Mouse (Mus musculus) hindbrain, embryonic 12.5 days (tissue): ENCODE data around the gene Cubn. TPM values are rescaled to one million over a fixed set of nuclear protein-coding genes. Genes with fewer than 3 reads are reported as not detected.

Experiments
- ATAC-seq: fragments of 200-750 bp; cut with Nextera tagmentation; 2 replicates; pipeline ENCODE4 v1.8.0; 2017; ENCODE audit warnings: moderate TSS enrichment; ENCODE audit not compliant: low FRiP score
- H3K27ac ChIP-seq: fragments of 300-500 bp; sonication (generic); 2 replicates; pipeline ENCODE4 v1.5.1; 2016; ENCODE audit warnings: mild to moderate bottlenecking
- H3K27me3 ChIP-seq: fragments of 300-500 bp; sonication (generic); 2 replicates; pipeline ENCODE4 v1.6.1; 2016; ENCODE audit warnings: mild to moderate bottlenecking
- H3K36me3 ChIP-seq: fragments of 300-500 bp; sonication (generic); 2 replicates; pipeline ENCODE4 v1.6.1; 2016; ENCODE audit warnings: mild to moderate bottlenecking
- H3K4me1 ChIP-seq: fragments of 300-500 bp; sonication (generic); 2 replicates; pipeline ENCODE4 v1.6.1; 2016
- H3K4me2 ChIP-seq: fragments of 300-500 bp; sonication (generic); replicated peaks from 2 replicates; pipeline ENCODE4 v1.6.1; 2016; ENCODE audit warnings: mild to moderate bottlenecking
- H3K4me3 ChIP-seq: fragments of 300-500 bp; sonication (generic); 2 replicates; pipeline ENCODE4 v1.5.1; 2016; ENCODE audit warnings: mild to moderate bottlenecking
- H3K9ac ChIP-seq: fragments of 300-500 bp; sonication (generic); 2 replicates; pipeline ENCODE4 v1.6.1; 2016; ENCODE audit warnings: mild to moderate bottlenecking, moderate library complexity
- H3K9me3 ChIP-seq: fragments of 300-500 bp; sonication (generic); replicated peaks from 2 replicates; pipeline ENCODE4 v1.6.1; 2016; ENCODE audit warnings: mild to moderate bottlenecking
- WGBS: fragments of 180-500 bp; shearing (Covaris S2); methylation state at CpG from one replicate; pipeline ENCODE4 v1.1.7; 2016; 5-methylcytosine and 5-hydroxymethylcytosine counted together
- polyA plus RNA-seq: library from polyadenylated mRNA; unstranded; fragments of >200 nt; fragmentation: Nextera tagmentation; extraction: Ambion mirVana; gene quantifications from 2 replicates; pipeline ENCODE4 v1.2.1, GENCODE M21; 2016

The Cubn gene
- polyA plus RNA-seq, 1 experiment from 2014 or later: 0.32 TPM

DNA sequence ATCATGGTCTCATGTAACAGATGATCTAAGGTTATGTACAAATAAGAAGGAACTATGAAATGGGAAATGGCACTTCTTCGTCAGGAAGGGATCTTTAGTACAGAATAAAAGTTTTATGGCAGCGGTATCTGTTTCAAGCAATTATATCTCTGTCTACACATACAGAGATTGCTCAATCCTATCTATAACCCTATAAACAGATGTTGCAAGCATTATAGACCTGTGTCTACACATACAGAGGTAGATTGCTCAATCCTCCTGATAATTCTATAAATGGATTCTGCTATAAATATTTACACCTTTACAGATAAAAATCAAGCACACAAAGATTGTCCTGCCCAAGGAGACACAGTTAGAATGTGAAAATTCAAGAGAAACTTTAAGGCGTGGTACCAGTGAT lies 21.5 kb downstream of the Cubn start:
- ATAC-seq: no peak
- no peak overlapping the region for H3K27ac ChIP-seq
- 94% methylated on average over 3 of the region's 3 CpGs for WGBS
- H3K4me3 ChIP-seq: no peak overlapping the region
- H3K9ac ChIP-seq: no peak overlapping the region
- no peaks in the 10 kb centered on the region for H3K4me1 ChIP-seq
- no peaks in the 10 kb centered on the region for H3K9me3 ChIP-seq
- H3K4me2 ChIP-seq: no peak overlapping the region
- H3K36me3 ChIP-seq: no peaks in the 10 kb centered on the region
- H3K27me3 ChIP-seq: no peaks in the 10 kb centered on the region

DNA sequence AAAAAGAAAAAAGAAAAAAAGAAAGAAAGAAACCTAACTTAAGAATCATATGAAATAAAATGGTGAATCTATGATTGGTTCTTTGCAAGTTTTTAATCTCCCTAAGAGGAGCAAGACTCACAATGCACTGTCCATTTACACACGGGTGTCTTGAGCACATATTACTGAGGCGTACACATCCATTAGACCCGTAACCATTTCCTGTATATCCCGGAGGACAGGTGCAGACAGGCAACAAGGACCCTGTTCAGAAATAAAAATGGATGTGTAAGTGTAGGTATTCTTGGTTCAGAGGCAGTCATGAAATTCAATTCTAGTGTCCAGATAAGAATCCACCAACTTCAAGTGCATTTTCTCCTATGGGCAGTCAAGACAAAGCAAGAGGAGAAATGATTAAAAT lies 22.0 kb downstream of the Cubn start:
- no peak overlapping the region for H3K4me2 ChIP-seq
- ATAC-seq: no peak
- no peak overlapping the region for H3K9ac ChIP-seq
- H3K27me3 ChIP-seq: no peaks in the 10 kb centered on the region
- no peaks in the 10 kb centered on the region for H3K36me3 ChIP-seq
- H3K4me3 ChIP-seq: no peak overlapping the region
- no peaks in the 10 kb centered on the region for H3K9me3 ChIP-seq
- 92% methylated on average over 4 of the region's 4 CpGs for WGBS
- H3K27ac ChIP-seq: no peak overlapping the region
- H3K4me1 ChIP-seq: no peaks in the 10 kb centered on the region

DNA sequence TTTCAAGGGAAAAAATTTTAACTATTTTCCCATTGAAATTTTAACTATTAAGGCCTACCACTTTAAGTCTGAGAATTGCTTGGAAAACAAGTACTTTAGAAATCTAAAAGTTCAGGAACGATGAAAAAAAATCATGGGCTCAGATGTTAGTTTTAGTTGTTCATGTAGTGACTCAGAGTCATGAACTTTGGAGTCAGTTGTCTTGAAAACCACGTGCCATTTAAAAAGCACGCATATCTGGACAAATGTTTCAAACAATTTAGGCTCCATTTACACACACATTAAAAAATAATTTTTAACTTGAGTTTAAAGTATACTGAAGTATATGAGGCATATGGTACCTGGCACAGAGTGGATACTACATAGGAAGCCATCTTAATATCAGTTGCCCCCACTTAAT lies 24.9 kb downstream of the Cubn start:
- ATAC-seq: no peak
- H3K9ac ChIP-seq: no peak overlapping the region
- no peaks in the 10 kb centered on the region for H3K27me3 ChIP-seq
- no peaks in the 10 kb centered on the region for H3K36me3 ChIP-seq
- H3K27ac ChIP-seq: no peak overlapping the region
- no peak overlapping the region for H3K4me3 ChIP-seq
- H3K4me2 ChIP-seq: no peak overlapping the region
- WGBS: 93% methylated on average over 3 of the region's 3 CpGs
- no peaks in the 10 kb centered on the region for H3K9me3 ChIP-seq
- H3K4me1 ChIP-seq: no peaks in the 10 kb centered on the region

DNA sequence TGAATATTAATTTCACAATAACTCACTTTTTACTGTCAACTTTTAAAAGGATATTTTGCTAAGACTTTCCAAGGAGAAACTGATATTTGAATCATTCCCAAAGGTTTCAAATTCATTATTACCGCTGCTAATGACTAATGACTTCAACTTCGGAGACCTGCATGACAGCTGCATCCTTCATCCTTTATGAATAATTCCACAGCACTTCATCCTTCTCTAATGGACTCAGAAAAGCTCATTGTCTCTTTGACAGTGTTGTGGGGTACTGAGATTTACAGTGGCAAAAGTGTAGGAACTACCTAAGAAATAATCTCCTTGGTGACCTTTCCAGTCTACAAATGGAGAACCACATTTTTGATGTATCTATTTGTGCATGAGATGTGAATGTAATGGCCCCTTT lies 33.5 kb downstream of the Cubn start:
- Histone ChIP-seq H3K9ac (no peak overlapping the region), H3K4me1 (no peaks in the 10 kb centered on the region), H3K36me3 (no peaks in the 10 kb centered on the region), H3K27ac (no peak overlapping the region), H3K4me2 (no peak overlapping the region), H3K27me3 (no peaks in the 10 kb centered on the region), H3K4me3 (no peak overlapping the region), H3K9me3 (no peaks in the 10 kb centered on the region)
- no peak for ATAC-seq
- 65% methylated on average over 2 of the region's 2 CpGs for WGBS

DNA sequence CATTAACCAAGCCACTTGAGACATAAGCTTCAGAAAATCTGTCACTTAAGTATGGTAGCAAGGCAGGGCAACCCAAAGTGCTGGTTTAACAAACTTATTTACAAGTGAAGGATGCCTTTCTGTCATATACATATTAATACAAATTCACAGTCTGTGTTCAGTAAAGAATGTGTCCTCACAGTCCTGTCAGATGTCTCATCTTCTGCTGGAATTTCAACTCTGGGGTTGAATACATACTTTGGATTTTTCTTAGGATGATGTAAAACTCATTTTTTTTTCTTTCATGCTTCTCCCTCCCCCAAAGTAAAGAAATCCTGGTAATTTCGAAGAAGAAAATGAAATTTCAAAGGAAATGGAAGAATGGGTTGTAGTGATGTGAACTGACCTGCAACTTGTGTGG lies 34.8 kb downstream of the Cubn start:
- WGBS: 76% methylated on average over 1 of the region's 1 CpGs
- H3K4me2 ChIP-seq: no peak overlapping the region
- no peak overlapping the region for H3K27ac ChIP-seq
- H3K27me3 ChIP-seq: no peaks in the 10 kb centered on the region
- no peak overlapping the region for H3K4me3 ChIP-seq
- no peak overlapping the region for H3K9ac ChIP-seq
- H3K4me1 ChIP-seq: no peaks in the 10 kb centered on the region
- no peaks in the 10 kb centered on the region for H3K36me3 ChIP-seq
- ATAC-seq: no peak
- H3K9me3 ChIP-seq: no peaks in the 10 kb centered on the region

DNA sequence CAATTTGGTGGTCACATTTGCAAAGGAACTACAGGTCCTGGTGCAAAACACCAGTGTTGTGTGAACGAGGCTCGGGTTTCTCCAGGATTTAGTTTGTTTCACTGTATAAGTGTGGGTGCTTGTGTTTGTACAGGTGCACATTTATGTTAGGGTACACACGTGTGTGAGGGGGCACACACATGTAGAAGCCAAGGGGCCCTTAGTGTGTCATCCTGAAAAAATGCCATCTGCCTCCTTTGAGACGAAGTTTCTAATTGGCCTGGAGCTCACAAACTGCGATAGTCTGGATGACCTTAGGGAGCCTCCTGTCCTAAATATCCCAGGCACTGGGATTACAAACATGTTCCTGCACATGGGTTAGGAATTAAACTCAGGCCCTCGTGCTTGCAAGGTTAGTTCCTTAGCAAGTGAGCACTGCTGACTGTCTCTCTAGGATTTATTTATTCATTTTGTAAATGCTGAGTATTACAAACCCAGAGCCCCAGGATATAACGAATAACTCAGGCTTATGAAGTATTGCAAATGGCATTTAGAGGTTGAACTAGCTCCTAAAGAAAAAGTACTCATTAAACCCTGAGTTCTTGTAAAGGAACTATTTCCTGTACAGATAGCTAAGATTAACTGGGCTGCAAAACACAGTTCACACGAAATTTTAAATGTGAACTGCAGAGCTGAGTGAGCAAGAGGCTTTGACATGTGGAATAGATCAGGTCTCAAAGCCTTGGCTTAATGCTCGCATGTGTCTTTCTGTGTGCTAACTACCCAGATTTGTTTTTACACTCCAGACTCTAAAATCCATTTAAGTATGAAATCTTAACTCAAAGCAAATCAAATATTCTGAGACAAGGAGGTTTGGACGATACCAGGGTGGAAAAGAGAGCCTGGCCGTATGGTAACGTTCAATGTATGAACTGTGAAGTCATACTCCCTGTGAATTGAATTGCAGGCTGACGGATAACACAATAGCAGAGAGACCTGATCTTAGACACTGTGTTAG lies 39.8 kb downstream of the Cubn start:
- Histone ChIP-seq H3K9me3 (no peaks in the 10 kb centered on the region), H3K9ac (no peak overlapping the region), H3K4me3 (no peak overlapping the region), H3K27ac (no peak overlapping the region; the same call in 1 of the 2 replicates), H3K36me3 (no peaks in the 10 kb centered on the region), H3K4me2 (no peak overlapping the region), H3K4me1 (no peaks in the 10 kb centered on the region; the same call in 1 of the 2 replicates), H3K27me3 (no peaks in the 10 kb centered on the region)
- WGBS: 67% methylated on average over 13 of the region's 13 CpGs
- no peak for ATAC-seq

DNA sequence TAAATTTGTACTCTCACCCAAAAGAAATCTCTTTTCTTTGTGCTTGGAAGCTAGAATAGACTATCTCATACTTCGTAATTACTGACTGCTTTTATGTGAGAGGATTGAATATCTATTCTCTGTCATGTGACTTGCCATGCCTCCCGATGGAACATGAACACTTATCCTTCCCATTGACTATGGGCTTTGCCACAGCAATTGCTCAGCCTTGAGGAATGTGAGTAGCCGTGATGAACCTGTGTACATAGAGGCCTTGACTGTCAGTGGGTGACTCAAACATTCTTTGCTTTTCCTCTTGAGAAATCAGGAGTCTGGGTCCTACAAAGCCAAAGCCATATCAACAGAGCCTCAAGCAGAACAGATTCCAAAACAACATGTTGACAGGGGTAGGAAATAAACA lies 40.7 kb downstream of the Cubn start:
- H3K27me3 ChIP-seq: no peaks in the 10 kb centered on the region
- H3K36me3 ChIP-seq: no peaks in the 10 kb centered on the region
- 76% methylated on average over 3 of the region's 3 CpGs for WGBS
- 0 out of 2 replicates have a peak overlapping the region, but pooled peaks have one; percentile 30 for H3K27ac ChIP-seq
- no peak overlapping the region for H3K9ac ChIP-seq
- no peaks in the 10 kb centered on the region for H3K9me3 ChIP-seq
- H3K4me3 ChIP-seq: no peak overlapping the region
- no peak overlapping the region for H3K4me2 ChIP-seq
- ATAC-seq: no peak
- H3K4me1 ChIP-seq: no peaks in the 10 kb centered on the region; the same call in 1 of the 2 replicates

DNA sequence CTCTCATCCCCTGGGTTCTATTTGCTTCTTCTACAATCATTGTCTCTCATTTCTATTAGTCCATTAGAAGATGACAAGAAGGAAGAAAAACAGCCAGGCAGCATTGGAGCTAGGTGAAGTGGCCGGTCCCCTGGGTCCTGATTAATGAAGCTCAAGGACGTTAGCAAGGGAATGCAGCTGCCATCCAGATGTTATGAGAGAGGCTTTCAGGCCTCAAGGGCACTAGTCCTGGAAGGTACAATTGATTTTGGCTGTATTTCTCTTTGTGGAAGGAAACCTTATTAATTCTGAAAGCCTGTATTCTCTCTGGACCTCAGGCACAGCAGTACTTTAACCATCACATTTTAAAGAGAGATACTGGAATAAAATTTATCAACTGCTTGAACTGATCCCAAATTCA lies 41.1 kb downstream of the Cubn start:
- Histone ChIP-seq H3K4me1 (no peaks in the 10 kb centered on the region; the same call in 1 of the 2 replicates), H3K27me3 (no peaks in the 10 kb centered on the region), H3K9ac (no peak overlapping the region), H3K4me2 (no peak overlapping the region), H3K36me3 (no peaks in the 10 kb centered on the region), H3K4me3 (no peak overlapping the region), H3K27ac (no peak overlapping the region), H3K9me3 (no peaks in the 10 kb centered on the region)
- WGBS: 71% methylated on average over 2 of the region's 2 CpGs
- ATAC-seq: peak; percentile 38; the same call in 1 of the 2 replicates

DNA sequence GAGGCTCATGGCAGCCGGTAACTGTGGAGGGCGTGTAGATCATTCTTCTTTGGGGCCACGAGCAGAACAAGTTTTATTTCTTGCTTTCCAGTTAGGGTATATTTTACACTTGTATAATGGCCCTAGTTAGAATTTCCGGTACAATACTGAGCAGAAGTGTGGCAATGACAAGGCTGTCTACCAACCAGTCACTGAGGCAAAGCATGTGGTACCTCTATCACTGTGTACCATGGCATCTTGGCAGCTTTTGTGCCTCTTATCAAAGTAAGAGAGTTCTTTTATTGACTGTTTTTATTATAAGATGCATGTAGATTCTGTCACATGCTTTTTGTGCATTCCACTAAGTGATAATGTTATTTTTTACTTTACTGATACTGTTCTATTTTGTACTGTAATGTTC lies 46.5 kb downstream of the Cubn start:
- Histone ChIP-seq H3K9ac (no peak overlapping the region), H3K4me2 (no peak overlapping the region), H3K36me3 (no peaks in the 10 kb centered on the region), H3K27me3 (no peaks in the 10 kb centered on the region), H3K9me3 (no peaks in the 10 kb centered on the region), H3K4me1 (no peaks in the 10 kb centered on the region; the same call in 1 of the 2 replicates), H3K4me3 (no peak overlapping the region), H3K27ac (no peak overlapping the region)
- 85% methylated on average over 4 of the region's 4 CpGs for WGBS
- ATAC-seq: no peak

DNA sequence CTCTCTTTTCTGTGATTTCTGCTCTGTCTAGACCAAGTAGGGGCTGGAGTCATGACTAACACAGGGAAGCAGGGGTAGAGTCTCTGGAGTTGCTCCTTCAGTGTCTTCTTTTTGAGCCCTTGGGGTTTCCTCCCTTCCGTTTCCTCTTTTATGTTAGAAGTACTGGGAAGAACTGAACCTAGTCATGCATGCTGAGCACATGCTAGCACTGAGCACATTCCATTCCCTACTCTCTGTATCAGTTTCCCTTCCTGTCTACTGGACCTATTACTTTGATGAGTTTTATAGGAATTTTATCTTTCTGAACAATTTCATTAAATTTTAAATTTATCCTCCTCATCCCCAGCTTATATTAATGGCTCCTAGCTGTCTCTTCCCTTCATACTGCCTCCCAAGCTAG lies 52.6 kb downstream of the Cubn start:
- no peaks in the 10 kb centered on the region for H3K9me3 ChIP-seq
- WGBS: 62% methylated on average over 1 of the region's 1 CpGs
- H3K4me1 ChIP-seq: no peaks in the 10 kb centered on the region
- no peaks in the 10 kb centered on the region for H3K36me3 ChIP-seq
- no peak overlapping the region for H3K9ac ChIP-seq
- no peak overlapping the region for H3K27ac ChIP-seq
- H3K4me2 ChIP-seq: no peak overlapping the region
- no peak for ATAC-seq
- no peaks in the 10 kb centered on the region for H3K27me3 ChIP-seq
- no peak overlapping the region for H3K4me3 ChIP-seq

DNA sequence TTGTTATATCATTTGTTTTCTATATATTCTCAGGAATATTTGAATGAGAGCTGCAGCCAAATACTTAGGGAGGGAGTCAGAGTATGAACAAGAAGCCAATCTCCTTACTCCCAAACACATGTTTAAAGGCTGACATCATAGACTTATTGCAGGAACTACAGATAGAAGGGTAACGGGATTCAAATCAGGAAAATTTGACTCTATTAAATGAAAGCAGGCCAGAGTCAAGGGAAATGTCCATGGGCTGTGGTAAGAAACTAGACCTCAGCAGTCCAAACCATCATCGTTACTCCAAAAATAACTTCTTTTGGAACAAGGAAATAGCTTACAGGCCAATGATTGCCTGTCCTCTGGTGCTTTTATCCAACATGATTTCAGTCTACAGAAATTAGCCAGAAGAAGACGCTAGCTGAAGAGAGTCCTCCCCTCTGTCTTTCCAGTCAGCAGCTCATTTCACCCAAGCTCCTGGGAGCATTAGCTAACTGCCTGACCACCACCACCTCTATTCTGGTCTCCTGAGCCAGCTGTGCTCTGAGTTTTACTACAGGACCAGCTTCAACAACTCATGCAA lies 53.3 kb downstream of the Cubn start:
- no peak for ATAC-seq

DNA sequence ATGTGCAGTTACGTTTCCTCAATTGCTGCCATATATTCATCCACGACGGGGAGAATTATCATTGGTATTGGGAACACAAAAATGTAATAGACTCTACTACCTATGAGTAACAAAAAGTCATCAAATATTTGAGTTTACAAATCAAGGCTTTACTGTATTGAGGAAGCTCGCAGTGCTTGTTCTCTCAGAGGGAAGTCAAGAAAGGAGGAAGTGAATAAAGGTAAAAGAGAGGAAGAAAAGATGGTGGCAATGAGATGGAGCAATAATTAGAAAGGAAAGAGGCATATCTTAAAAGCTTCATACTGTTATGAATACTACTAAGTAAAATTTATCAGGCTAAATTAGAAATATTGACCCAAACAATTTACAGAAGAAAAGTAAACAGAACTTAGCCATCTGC lies 59.6 kb downstream of the Cubn start:
- ATAC-seq: no peak
- no peaks in the 10 kb centered on the region for H3K27me3 ChIP-seq
- H3K4me2 ChIP-seq: no peak overlapping the region
- H3K9ac ChIP-seq: no peak overlapping the region
- H3K4me1 ChIP-seq: no peaks in the 10 kb centered on the region
- 88% methylated on average over 4 of the region's 4 CpGs for WGBS
- H3K9me3 ChIP-seq: no peaks in the 10 kb centered on the region
- no peak overlapping the region for H3K4me3 ChIP-seq
- no peaks in the 10 kb centered on the region for H3K36me3 ChIP-seq
- no peak overlapping the region for H3K27ac ChIP-seq

More for the DNA sequence above, 53.3 kb downstream of the Cubn start:
- H3K27ac ChIP-seq: no peak overlapping the region
- no peaks in the 10 kb centered on the region for H3K27me3 ChIP-seq
- no peak overlapping the region for H3K9ac ChIP-seq
- no peak overlapping the region for H3K4me2 ChIP-seq
- no peaks in the 10 kb centered on the region for H3K4me1 ChIP-seq
- H3K9me3 ChIP-seq: no peaks in the 10 kb centered on the region
- no peaks in the 10 kb centered on the region for H3K36me3 ChIP-seq
- WGBS: 86% methylated on average over 3 of the region's 3 CpGs
- H3K4me3 ChIP-seq: no peak overlapping the region
